In the genomic region with DNA sequence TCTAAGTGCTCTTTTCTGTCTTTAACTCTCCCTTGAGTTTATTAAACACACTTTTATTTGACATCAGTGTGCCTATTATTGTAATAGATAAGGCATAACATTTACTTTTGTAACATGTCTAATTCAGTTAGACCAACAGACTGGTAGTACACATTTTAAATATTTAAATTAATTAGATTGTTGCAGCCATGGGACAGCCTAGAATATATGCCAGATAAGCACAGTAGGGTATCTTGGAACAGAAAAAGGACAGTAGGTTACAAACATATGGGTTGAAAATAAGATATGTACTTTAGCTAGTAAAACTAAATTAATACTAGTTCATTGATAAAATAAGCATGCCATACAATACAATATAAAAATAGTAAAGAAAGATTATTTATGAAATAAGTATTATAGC, we compare ENCODE assay signal across 30 mouse cellular contexts.
"Had no signal": no experiment of that assay in that cellular context is flagged by ENCODE, and none has a peak within 500 bp of the region (broad histone marks: within the 10 kb centered on the region; RNA-seq: fewer than 3 reads in every experiment).

No protein-coding gene starts in this region.

- H3K4me1 ChIP-seq: heart, embryonic 12.5 days; heart, embryonic 13.5 days; heart, embryonic 15.5 days; hindbrain, embryonic 10.5 days; hindbrain, embryonic 12.5 days; hindbrain, embryonic 13.5 days; hindbrain, embryonic 15.5 days; intestine, embryonic 15.5 days; kidney, embryonic 15.5 days had no signal

- H3K27me3 ChIP-seq: heart, embryonic 12.5 days; heart, embryonic 13.5 days; heart, embryonic 15.5 days; hindbrain, embryonic 12.5 days; hindbrain, embryonic 13.5 days; hindbrain, embryonic 15.5 days; intestine, embryonic 15.5 days; kidney, embryonic 15.5 days had no signal

- DNase-seq: heart, postnatal 10 days; heart, postnatal 14 days; heart, postnatal 36 days; heart, postnatal 4 days; kidney, adult 11 months; kidney, adult 18-20 months; kidney, adult 2 months; kidney, adult 8-10 months; kidney, adult 9 months; kidney, postnatal 10 days; kidney, postnatal 14 days; kidney, postnatal 25 days; kidney, postnatal 36 days; kidney, postnatal 4 days; layer of hippocampus, adult 9-11 months; layer of hippocampus, postnatal 36 days had no signal

- H3K27ac ChIP-seq: heart, embryonic 13.5 days; heart, embryonic 15.5 days; hindbrain, embryonic 10.5 days; hindbrain, embryonic 12.5 days; hindbrain, embryonic 13.5 days; hindbrain, embryonic 14.5 days; hindbrain, embryonic 15.5 days; hindbrain, postnatal 0 days; intestine, embryonic 15.5 days; kidney, embryonic 15.5 days; kidney, postnatal 0 days; layer of hippocampus, adult 2 months; left cerebral cortex, adult 2 months had no signal

- H3K4me3 ChIP-seq: heart, embryonic 12.5 days; heart, embryonic 13.5 days; heart, embryonic 15.5 days; hindbrain, embryonic 10.5 days; hindbrain, embryonic 12.5 days; hindbrain, embryonic 13.5 days; hindbrain, embryonic 15.5 days; intestine, embryonic 15.5 days; kidney, embryonic 15.5 days; layer of hippocampus, adult 2 months; left cerebral cortex, adult 2 months had no signal
